24 mouse cellular contexts compared by ENCODE assay signal in genomic region chr16:38781946-38782345, GRCm38 (mm10). TPM values are rescaled to one million over a fixed set of nuclear protein-coding genes. Genes with fewer than 3 reads are reported as not detected.
DNase-seq lines count a peak whose midpoint lies in the region; ATAC-seq and TF ChIP-seq lines count a peak whose summit lies in the region.
"Had no signal": no experiment of that assay in that cellular context is flagged by ENCODE, and none has a peak within 500 bp of the region (broad histone marks: within the 10 kb centered on the region; RNA-seq: fewer than 3 reads in every experiment).

No protein-coding gene starts in this region.

- no peak overlapping the region for H3K4me3 ChIP-seq in C2C12 (ENCODE audit: insufficient read depth, poor library complexity, severe bottlenecking)
- no peak overlapping the region for H3K4me3 ChIP-seq in embryonic fibroblast, embryonic 13.5 days (ENCODE audit: insufficient read depth, low read length)
- H3K4me3 ChIP-seq in kidney, embryonic 15.5 days (replicated peaks), result no peak overlapping the region
- H3K4me3 ChIP-seq: embryonic facial prominence, embryonic 13.5 days; embryonic facial prominence, embryonic 15.5 days; forebrain, embryonic 13.5 days had no signal

- H3K79me3 ChIP-seq in C2C12 (ENCODE audit: low read depth), result no peaks in the 10 kb centered on the region

- H3K36me3 ChIP-seq in C2C12 (ENCODE audit: control insufficient read depth, insufficient read depth), result no peaks in the 10 kb centered on the region
- H3K36me3 ChIP-seq in kidney, embryonic 15.5 days, result no peaks in the 10 kb centered on the region
- H3K36me3 ChIP-seq: embryonic facial prominence, embryonic 13.5 days; embryonic facial prominence, embryonic 15.5 days had no signal

- H3K27me3 ChIP-seq in C2C12 (ENCODE audit: control insufficient read depth, insufficient read depth, insufficient read length), result no peaks in the 10 kb centered on the region
- H3K27me3 ChIP-seq in kidney, embryonic 15.5 days, result peaks cover 10% of the 10 kb centered on the region
- H3K27me3 ChIP-seq: embryonic facial prominence, embryonic 13.5 days; embryonic facial prominence, embryonic 15.5 days; forebrain, embryonic 13.5 days; Patski had no signal

- DNase-seq in 3T3-L1 (ENCODE audit: low read depth, low spot score), result peak; percentile 85
- DNase-seq in right cerebral cortex, adult 2 months (ENCODE audit: low spot score in 2 of 2), result no peak
- DNase-seq: adrenal gland, adult 8-10 months; adrenal gland, postnatal 14 days; adrenal gland, postnatal 36 days; B cell, adult 2 months; cerebellum, adult 11-12 months; cerebellum, adult 8-10 months; cerebellum, adult 9-11 months; cerebellum, postnatal 14 days; cerebellum, postnatal 36 days; embryo, embryonic 11 days had no signal

- no peak overlapping the region for H3K4me2 ChIP-seq in kidney, embryonic 15.5 days
- H3K4me2 ChIP-seq: embryonic facial prominence, embryonic 13.5 days; embryonic facial prominence, embryonic 15.5 days; forebrain, embryonic 13.5 days had no signal

- no peaks in the 10 kb centered on the region for H3K9me3 ChIP-seq in kidney, embryonic 15.5 days (replicated peaks)
- H3K9me3 ChIP-seq: embryonic facial prominence, embryonic 13.5 days; embryonic facial prominence, embryonic 15.5 days; forebrain, embryonic 13.5 days had no signal

- H3K27ac ChIP-seq in embryonic fibroblast, embryonic 13.5 days (ENCODE audit: insufficient read depth, low read length), result 0 out of 2 replicates have a peak overlapping the region, but pooled peaks have one; percentile 23
- no peak overlapping the region for H3K27ac ChIP-seq in kidney, embryonic 15.5 days
- H3K27ac ChIP-seq: embryonic facial prominence, embryonic 13.5 days; embryonic facial prominence, embryonic 15.5 days; forebrain, embryonic 13.5 days had no signal

- no peak overlapping the region for H3ac ChIP-seq in C2C12 (ENCODE audit: control insufficient read depth, insufficient read length, low read depth)

- peaks cover 5% of the 10 kb centered on the region; the same call in 1 of the 2 replicates for H3K4me1 ChIP-seq in embryonic fibroblast, embryonic 13.5 days (ENCODE audit: control insufficient read depth, insufficient read depth, low read length)
- H3K4me1 ChIP-seq in kidney, embryonic 15.5 days, result no peaks in the 10 kb centered on the region
- H3K4me1 ChIP-seq: embryonic facial prominence, embryonic 13.5 days; embryonic facial prominence, embryonic 15.5 days; forebrain, embryonic 13.5 days had no signal

- no peak for TF ChIP-seq POLR2A in embryonic fibroblast, embryonic 13.5 days (IDR thresholded peaks at IDR 0.05; ENCODE audit: low read depth, low read length)

- no peaks in the 10 kb centered on the region for H3K79me2 ChIP-seq in C2C12 (ENCODE audit: control insufficient read depth, insufficient read depth)

- 72% methylated on average over 2 of the region's 2 CpGs for WGBS in kidney, embryonic 15.5 days

- no peak for ATAC-seq in kidney, embryonic 15.5 days (replicated peaks; ENCODE audit: low FRiP score)
- ATAC-seq: activated CD4-positive, CD25-positive, alpha-beta regulatory T cell, adult 4 months; forebrain, embryonic 13.5 days; forebrain, embryonic 16.5 days; Patski had no signal

- H3K9ac ChIP-seq in kidney, embryonic 15.5 days, result no peak overlapping the region
- H3K9ac ChIP-seq: embryonic facial prominence, embryonic 13.5 days; embryonic facial prominence, embryonic 15.5 days; forebrain, embryonic 13.5 days had no signal

- no peak for TF ChIP-seq CTCF in C2C12 (IDR thresholded peaks at IDR 0.05; ENCODE audit: control insufficient read depth, insufficient read depth, insufficient read length)
- no peak for TF ChIP-seq CTCF in embryonic fibroblast, embryonic 13.5 days (IDR thresholded peaks at IDR 0.05; ENCODE audit: borderline replicate concordance, insufficient read depth, low read length)

TF ChIP-seq in C2C12, 6 proteins besides CTCF, POLR2A, EP300 and RAD21:
- peak; percentile 31 for TF ChIP-seq FOSL1 (IDR thresholded peaks at IDR 0.05; ENCODE audit: insufficient read depth, low read length, poor library complexity, severe bottlenecking)
- no peak for TF ChIP-seq MAX (IDR thresholded peaks at IDR 0.05)
- TF ChIP-seq CEBPB (IDR thresholded peaks at IDR 0.05; ENCODE audit: low read depth), result no peak
- no peak for TF ChIP-seq MYOG (IDR thresholded peaks at IDR 0.05; ENCODE audit: control insufficient read depth, extremely low read depth, insufficient read length)
- no peak for TF ChIP-seq USF1 (IDR thresholded peaks at IDR 0.05; ENCODE audit: low read depth)
- TF ChIP-seq MYOD1 (IDR thresholded peaks at IDR 0.05; ENCODE audit: control insufficient read depth, insufficient read length, low read depth), result no peak

RNA-seq across cellular contexts. Expression of gene Upk1b, which starts 18.2 kb away (rescaled TPM):
- polyA plus RNA-seq in C2C12 (2012; fragmentation: generic; extraction: Trizol), result 0.04 TPM
- 1.5 TPM in 2 replicates for polyA plus RNA-seq in embryonic fibroblast, embryonic 13.5 days (2011; ENCODE audit: insufficient read length, low read depth, missing spikeins)
- 4.9 and 10.1 TPM in 2 replicates for polyA plus RNA-seq in kidney, embryonic 15.5 days (2015; fragmentation: Nextera tagmentation; extraction: Ambion mirVana)
- polyA plus RNA-seq: activated CD4-positive, CD25-positive, alpha-beta regulatory T cell, adult 4 months; forebrain, embryonic 13.5 days; Patski had no signal

RNA-seq across cellular contexts. Expression of gene B4galt4, which starts 39.9 kb away (rescaled TPM):
- 4.3 TPM for polyA plus RNA-seq in C2C12 (2012; fragmentation: generic; extraction: Trizol)
- polyA plus RNA-seq in embryonic fibroblast, embryonic 13.5 days (2011; ENCODE audit: insufficient read length, low read depth, missing spikeins), result 10.1 and 12.0 TPM in 2 replicates
- polyA plus RNA-seq in kidney, embryonic 15.5 days (2015; fragmentation: Nextera tagmentation; extraction: Ambion mirVana), result 29.0 and 30.6 TPM in 2 replicates

RNA-seq across cellular contexts. Expression of gene 4930435E12Rik, which starts 46.6 kb away (rescaled TPM):
- polyA plus RNA-seq in C2C12 (2012; fragmentation: generic; extraction: Trizol), result not detected
- not detected in 2 replicates for polyA plus RNA-seq in embryonic fibroblast, embryonic 13.5 days (2011; ENCODE audit: insufficient read length, low read depth, missing spikeins)
- polyA plus RNA-seq in kidney, embryonic 15.5 days (2015; fragmentation: Nextera tagmentation; extraction: Ambion mirVana), result not detected in 2 replicates
- polyA plus RNA-seq: activated CD4-positive, CD25-positive, alpha-beta regulatory T cell, adult 4 months; embryonic facial prominence, embryonic 11.5 days; embryonic facial prominence, embryonic 13.5 days; embryonic facial prominence, embryonic 15.5 days; forebrain, embryonic 11.5 days; forebrain, embryonic 13.5 days; forebrain, embryonic 16.5 days; frontal cortex, adult 2 months; Patski had no signal
